Mouse (Mus musculus) thymus, adult 2 months (tissue): ENCODE results near the gene Szt2. TPM values are rescaled to one million over a fixed set of nuclear protein-coding genes. Genes with fewer than 3 reads are reported as not detected.
A peak's percentile ranks its signal among the peaks of the same experiment; 100 is the strongest.

Experiments
- DNase-seq: peaks from one replicate; pipeline ENCODE4 v3.0.0; 2021
- H3K27ac ChIP-seq: fragments of 200-500 bp; 2 replicates; pipeline ENCODE4 v1.5.1; 2012; ENCODE audit warnings: low read length, control low read depth; ENCODE audit not compliant: control insufficient read depth, insufficient read depth
- H3K27me3 ChIP-seq: fragments of 200-500 bp; 2 replicates; pipeline ENCODE4 v1.6.1; 2012; ENCODE audit warnings: mild to moderate bottlenecking, low read length, moderate library complexity, mixed read lengths; ENCODE audit not compliant: control insufficient read depth, insufficient read depth
- H3K36me3 ChIP-seq: fragments of 200-500 bp; 2 replicates; pipeline ENCODE4 v1.6.1; 2012; ENCODE audit warnings: mild to moderate bottlenecking, low read length, moderate library complexity; ENCODE audit not compliant: control insufficient read depth, insufficient read depth
- H3K4me1 ChIP-seq: fragments of 200-500 bp; replicated peaks from 2 replicates; pipeline ENCODE4 v1.6.1; 2012; ENCODE audit warnings: low read length; ENCODE audit not compliant: control insufficient read depth, insufficient read depth
- H3K4me3 ChIP-seq: fragments of 200-500 bp; 2 replicates; pipeline ENCODE4 v1.5.1; 2012; ENCODE audit warnings: mild to moderate bottlenecking, low read length, control low read depth, moderate library complexity; ENCODE audit not compliant: control insufficient read depth, insufficient read depth
- CTCF ChIP-seq: fragments of 200-500 bp; IDR thresholded peaks from 2 replicates; pipeline ENCODE4 v1.5.1; 2012; ENCODE audit warnings: mild to moderate bottlenecking, control low read depth, low read length, moderate library complexity, borderline replicate concordance; ENCODE audit not compliant: control insufficient read depth, poor library complexity, insufficient read depth; ENCODE audit errors: extremely low read depth
- POLR2A ChIP-seq: fragments of 200-500 bp; IDR thresholded peaks from 2 replicates; pipeline ENCODE4 v1.6.1; 2012; ENCODE audit warnings: mild to moderate bottlenecking, low read length, control low read depth, moderate library complexity; ENCODE audit not compliant: control insufficient read depth, poor library complexity, insufficient read depth; ENCODE audit errors: extremely low read depth
- WGBS: fragments of 180-500 bp; shearing (Covaris S2); methylation state at CpG from one replicate; pipeline ENCODE4 v1.1.7; 2018; 5-methylcytosine and 5-hydroxymethylcytosine counted together
- polyA plus RNA-seq: library from polyadenylated mRNA; depleted of rRNA; stranded (reverse); fragments of >200 nt; gene quantifications from 2 replicates; pipeline ENCODE4 v1.2.3, GENCODE M21; 2012

The Szt2 gene
- polyA plus RNA-seq, 1 experiment = 90.6 TPM

DNA sequence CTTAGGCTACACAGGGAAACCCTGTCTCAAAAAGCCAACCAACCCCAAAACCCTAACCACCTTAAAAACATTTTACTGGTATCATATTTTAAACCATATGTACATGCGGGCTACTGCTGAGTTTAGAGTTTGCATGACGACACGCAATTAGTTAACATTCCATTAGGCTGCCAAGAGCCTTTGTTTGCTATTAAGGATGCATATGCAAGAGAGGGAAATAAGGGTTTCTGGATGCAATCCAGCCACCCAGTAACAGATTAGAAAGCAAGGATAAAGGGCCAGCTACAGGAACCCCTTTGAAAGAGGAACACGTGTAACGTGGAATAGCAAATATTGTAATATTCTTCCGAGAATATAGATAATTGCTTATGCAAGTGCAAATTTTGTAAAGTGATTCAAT is 55.4 kb downstream of the Szt2 start:
- H3K36me3 ChIP-seq = no peaks in the 10 kb centered on the region
- 97% methylated on average over 6 of the region's 6 CpGs for WGBS

DNA sequence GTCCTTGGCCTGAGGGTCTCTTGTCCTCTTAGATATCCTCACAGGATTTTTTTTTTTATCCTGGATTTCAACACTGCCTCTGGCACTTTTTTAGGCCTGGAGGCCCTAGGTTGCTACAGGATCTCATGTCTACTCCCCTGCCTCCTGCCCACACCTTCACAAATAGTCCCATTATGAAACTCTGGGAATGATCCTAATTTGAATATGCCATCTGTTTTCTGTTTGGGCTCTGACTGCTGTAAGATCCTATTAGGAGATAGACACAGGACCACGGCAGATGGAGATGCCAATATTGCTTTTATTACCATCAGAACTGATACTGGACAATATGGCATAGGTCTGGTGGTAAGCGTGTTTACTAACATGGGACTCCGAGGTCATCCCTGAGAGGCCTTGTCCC is 57.2 kb downstream of the Szt2 start:
- 96% methylated on average over 3 of the region's 3 CpGs for WGBS

More for the DNA sequence above, 55.4 kb downstream of the Szt2 start:
- no peaks in the 10 kb centered on the region for H3K27me3 ChIP-seq
- no peaks in the 10 kb centered on the region for H3K4me1 ChIP-seq
- DNase-seq = no peak
- no peak overlapping the region for H3K4me3 ChIP-seq
- TF ChIP-seq CTCF (no peak), POLR2A (no peak)
- no peak overlapping the region for H3K27ac ChIP-seq

DNA sequence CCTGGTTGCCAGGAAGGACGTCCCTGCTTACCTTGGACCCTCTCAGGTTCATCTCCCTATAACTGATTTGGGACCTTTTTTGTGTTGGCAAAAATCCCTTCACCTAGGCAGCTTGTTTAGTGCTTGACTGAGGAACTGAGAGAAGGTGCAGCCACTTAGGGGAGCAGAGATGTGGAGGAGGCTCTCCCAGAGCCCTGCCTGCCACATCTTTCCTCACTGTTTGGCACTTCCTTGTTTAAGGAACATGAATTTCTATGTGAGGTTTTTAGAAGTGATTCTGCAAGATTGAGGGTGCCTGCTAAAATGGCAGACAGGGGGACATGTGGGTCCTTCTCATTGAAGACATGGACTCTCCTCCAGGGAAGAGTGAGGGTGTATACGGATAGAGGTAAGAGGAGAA is 58.2 kb downstream of the Szt2 start:
- Histone ChIP-seq H3K36me3 (no peaks in the 10 kb centered on the region), H3K27me3 (no peaks in the 10 kb centered on the region), H3K27ac (no peak overlapping the region), H3K4me1 (no peaks in the 10 kb centered on the region), H3K4me3 (no peak overlapping the region)
- no peak for DNase-seq
- WGBS = 92% methylated on average over 2 of the region's 2 CpGs
- TF ChIP-seq CTCF (no peak), POLR2A (no peak)

More for the DNA sequence above, 57.2 kb downstream of the Szt2 start:
- H3K4me3 ChIP-seq = no peak overlapping the region
- no peak for TF ChIP-seq POLR2A
- no peak for TF ChIP-seq CTCF
- no peaks in the 10 kb centered on the region for H3K36me3 ChIP-seq
- no peak overlapping the region for H3K27ac ChIP-seq
- no peaks in the 10 kb centered on the region for H3K27me3 ChIP-seq
- no peaks in the 10 kb centered on the region for H3K4me1 ChIP-seq
- no peak for DNase-seq

DNA sequence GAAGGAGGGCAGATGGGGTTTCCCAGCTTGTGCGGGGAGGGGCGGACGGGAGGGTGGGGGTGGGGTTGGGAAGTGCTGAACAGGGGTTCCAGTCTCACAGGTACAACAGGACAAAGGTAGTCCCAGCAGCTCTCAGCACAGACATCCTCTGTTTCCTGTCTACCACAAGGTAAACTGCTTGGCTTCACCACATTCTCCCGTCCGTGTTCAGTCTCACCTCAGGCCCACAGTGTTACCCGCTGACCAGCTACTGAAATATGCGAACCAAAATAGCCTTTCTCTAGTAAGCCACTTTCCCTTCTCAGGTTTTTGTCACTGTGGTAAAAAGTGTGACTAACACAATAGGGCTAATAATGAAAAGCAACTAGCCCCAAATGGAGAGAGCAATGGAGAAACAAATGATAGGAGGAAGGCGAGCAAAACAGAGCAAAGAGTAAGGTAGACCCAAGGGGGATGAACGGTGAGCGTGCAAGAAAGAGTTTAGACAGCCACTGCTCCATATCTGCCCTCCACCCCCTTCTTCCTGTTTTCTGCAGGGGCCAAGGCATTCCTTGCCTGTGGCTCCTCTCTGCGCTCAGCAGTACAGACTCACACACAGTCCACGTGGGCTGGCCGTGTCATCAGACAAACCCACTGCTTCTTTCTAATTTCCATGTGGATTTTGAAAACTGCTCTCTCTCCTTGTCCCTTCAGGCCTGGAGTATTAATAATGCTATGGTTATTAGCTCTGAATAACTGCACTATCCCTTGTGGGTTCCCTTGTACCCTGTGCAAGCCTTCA is 61.4 kb downstream of the Szt2 start:
- DNase-seq = no peak
- TF ChIP-seq POLR2A (no peak), CTCF (no peak)
- 24% methylated on average over 13 of the region's 13 CpGs for WGBS
- Histone ChIP-seq H3K27ac (no peak overlapping the region), H3K4me3 (no peak overlapping the region), H3K27me3 (no peaks in the 10 kb centered on the region), H3K4me1 (no peaks in the 10 kb centered on the region), H3K36me3 (no peaks in the 10 kb centered on the region)

DNA sequence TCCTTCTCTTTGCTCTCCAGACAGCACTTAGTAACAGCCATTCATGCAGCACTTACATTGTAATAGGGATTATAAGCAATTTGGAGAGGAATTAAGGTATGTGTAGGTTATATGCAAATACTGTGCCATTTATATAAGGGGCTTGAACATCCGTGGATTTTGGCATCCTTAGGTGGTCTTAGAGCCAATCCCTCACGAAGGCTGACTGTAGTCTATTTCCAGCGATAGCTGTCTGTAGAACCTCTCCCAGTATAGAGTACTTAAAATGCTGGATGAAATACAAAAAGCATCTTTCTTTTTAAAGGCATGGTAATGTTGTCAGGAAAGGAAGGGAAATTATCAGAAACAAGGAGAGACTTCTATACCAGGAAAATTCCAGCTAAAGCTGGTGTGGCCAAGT is 67.6 kb downstream of the Szt2 start:
- TF ChIP-seq POLR2A = no peak
- Histone ChIP-seq H3K4me3 (no peak overlapping the region), H3K27me3 (no peaks in the 10 kb centered on the region), H3K4me1 (no peaks in the 10 kb centered on the region), H3K36me3 (no peaks in the 10 kb centered on the region), H3K27ac (no peak overlapping the region)
- DNase-seq = no peak
- 99% methylated on average over 3 of the region's 3 CpGs for WGBS

DNA sequence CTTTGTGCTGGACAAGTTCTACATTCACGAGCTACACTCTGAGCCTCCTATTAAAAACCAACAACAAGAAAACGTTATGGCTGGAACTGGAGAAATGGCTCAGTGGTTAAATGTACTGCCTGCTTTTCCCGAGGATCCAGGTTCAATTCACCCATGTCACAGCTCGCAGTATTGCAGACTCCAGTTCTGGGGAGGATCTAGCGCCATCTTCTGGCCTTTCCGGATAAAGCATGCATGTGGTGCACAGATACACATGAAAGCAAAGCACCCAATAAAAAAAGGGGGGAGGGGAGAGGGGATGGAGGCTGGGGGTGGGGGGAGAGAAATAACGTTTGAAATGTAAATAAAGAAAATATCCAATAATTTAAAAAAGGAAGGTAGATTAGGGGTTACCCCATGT is 72.4 kb downstream of the Szt2 start:
- H3K4me3 ChIP-seq = no peak overlapping the region
- no peaks in the 10 kb centered on the region for H3K36me3 ChIP-seq
- TF ChIP-seq POLR2A (no peak), CTCF (no peak)
- WGBS = 27% methylated on average over 7 of the region's 7 CpGs
- no peaks in the 10 kb centered on the region for H3K27me3 ChIP-seq
- no peak overlapping the region for H3K27ac ChIP-seq
- peak; percentile 69 for DNase-seq
- H3K4me1 ChIP-seq = no peaks in the 10 kb centered on the region

DNA sequence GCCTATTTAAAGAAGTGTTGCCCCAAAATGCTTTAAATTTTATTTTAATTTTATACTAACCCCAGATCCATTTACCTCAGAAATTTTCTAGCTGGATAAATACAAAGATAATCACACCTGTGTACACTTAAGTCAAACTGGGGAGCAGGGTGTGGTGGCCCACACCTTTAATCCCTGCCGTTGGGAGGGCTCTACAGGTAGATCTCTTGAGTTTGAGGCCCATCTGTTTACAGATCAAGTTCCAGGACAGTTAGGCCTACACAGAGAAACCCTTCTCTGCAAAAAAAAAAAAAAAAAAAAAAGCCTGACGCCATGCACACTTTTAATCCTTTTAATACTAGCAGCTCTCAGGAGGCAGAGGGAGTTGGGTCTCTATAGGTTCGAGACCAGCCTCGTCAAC is 73.1 kb downstream of the Szt2 start:
- TF ChIP-seq POLR2A = no peak
- no peak for TF ChIP-seq CTCF
- no peak overlapping the region for H3K4me3 ChIP-seq
- H3K4me1 ChIP-seq = no peaks in the 10 kb centered on the region
- no peaks in the 10 kb centered on the region for H3K36me3 ChIP-seq
- no peak overlapping the region for H3K27ac ChIP-seq
- no peaks in the 10 kb centered on the region for H3K27me3 ChIP-seq
- 91% methylated on average over 4 of the region's 4 CpGs for WGBS
- no peak for DNase-seq
